Mouse (Mus musculus) neural tube, embryonic 14.5 days (tissue): ENCODE results near the gene Arl5c. TPM values are rescaled to one million over a fixed set of nuclear protein-coding genes. Genes with fewer than 3 reads are reported as not detected.
"Not testable (repeated sequence)": the region's sequence is repeated elsewhere in the genome, so short reads cannot be mapped to it uniquely, and the experiment has no call there.

Source experiments
- ATAC-seq: fragments of 200-750 bp; cut with Nextera tagmentation; 2 replicates; pipeline ENCODE4 v1.8.0; 2017; ENCODE audit warnings: low read depth, mild to moderate bottlenecking, moderate TSS enrichment, moderate library complexity
- H3K27ac ChIP-seq: fragments of 300-500 bp; sonication (generic); 2 replicates; pipeline ENCODE4 v1.5.1; 2014; ENCODE audit warnings: low read depth, mild to moderate bottlenecking, control low read depth, low read length, moderate library complexity, mixed read lengths
- H3K27me3 ChIP-seq: fragments of 300-500 bp; sonication (generic); 2 replicates; pipeline ENCODE4 v1.6.1; 2014; ENCODE audit warnings: low read length; ENCODE audit not compliant: control insufficient read depth, insufficient read depth
- H3K36me3 ChIP-seq: fragments of 300-500 bp; sonication (generic); 2 replicates; pipeline ENCODE4 v1.6.1; 2014; ENCODE audit warnings: low read length, mixed read lengths; ENCODE audit not compliant: control insufficient read depth, insufficient read depth
- H3K4me1 ChIP-seq: fragments of 300-500 bp; sonication (generic); 2 replicates; pipeline ENCODE4 v1.6.1; 2014; ENCODE audit warnings: low read length; ENCODE audit not compliant: control insufficient read depth, insufficient read depth
- H3K4me2 ChIP-seq: fragments of 300-500 bp; sonication (generic); 2 replicates; pipeline ENCODE4 v1.6.1; 2014; ENCODE audit warnings: mild to moderate bottlenecking, low read depth, low read length, control low read depth
- H3K4me3 ChIP-seq: fragments of 300-500 bp; sonication (generic); 2 replicates; pipeline ENCODE4 v1.5.1; 2014; ENCODE audit warnings: low read depth, low read length, control low read depth, mixed read lengths
- H3K9ac ChIP-seq: fragments of 300-500 bp; sonication (generic); replicated peaks from 2 replicates; pipeline ENCODE4 v1.6.1; 2014; ENCODE audit warnings: low read depth, mild to moderate bottlenecking, control low read depth, low read length, mixed read lengths
- H3K9me3 ChIP-seq: fragments of 300-500 bp; sonication (generic); 2 replicates; pipeline ENCODE4 v1.6.1; 2016; ENCODE audit warnings: low read length; ENCODE audit not compliant: control insufficient read depth
- WGBS: fragments of 180-500 bp; shearing (Covaris S2); extraction: QIAGEN DNeasy Blood & Tissue Kit; methylation state at CpG from one replicate; pipeline ENCODE4 v1.1.7; 2014; 5-methylcytosine and 5-hydroxymethylcytosine counted together
- polyA plus RNA-seq: library from polyadenylated mRNA; unstranded; fragments of >200 nt; fragmentation: Nextera tagmentation; extraction: Ambion mirVana; gene quantifications from 2 replicates; pipeline ENCODE4 v1.2.1, GENCODE M21; 2014

Gene Arl5c
- polyA plus RNA-seq, 1 experiment from 2014 or later: 11.0 TPM

DNA sequence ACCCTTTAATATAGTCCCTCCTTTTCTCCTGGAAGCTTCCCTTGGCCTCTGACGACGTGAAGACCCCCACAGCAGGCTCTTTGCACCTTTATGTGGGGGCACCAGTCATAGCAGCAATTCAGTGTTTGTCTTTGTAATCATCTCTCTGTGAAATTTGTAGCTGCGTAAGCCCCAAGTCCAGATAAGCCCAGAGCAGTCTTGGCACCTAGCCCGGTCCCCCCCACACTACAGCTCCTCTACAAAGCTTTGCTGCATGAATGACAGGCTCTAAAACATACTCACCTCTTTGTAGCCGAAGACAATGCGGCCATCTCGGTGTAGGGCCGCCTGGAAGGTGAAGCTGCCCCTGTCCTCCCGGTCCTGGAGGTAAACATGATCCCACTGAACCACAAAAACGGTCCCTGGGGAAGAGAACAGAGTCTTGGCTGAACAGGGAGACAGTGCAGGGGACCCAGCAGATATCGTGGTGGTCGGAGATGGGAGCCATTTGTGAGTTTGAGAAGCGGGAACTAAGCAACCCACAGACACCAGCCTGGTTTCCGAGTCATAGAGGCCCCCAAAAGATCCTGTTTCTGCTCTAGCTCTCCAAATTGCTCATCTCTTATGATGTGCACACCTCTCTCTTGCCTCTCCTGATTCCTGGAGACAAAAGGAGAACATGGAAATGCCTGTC is 41.4 kb downstream of the Arl5c start:
- Histone ChIP-seq H3K27me3 (no peaks in the 10 kb centered on the region), H3K4me3 (no peak overlapping the region), H3K4me1 (no peaks in the 10 kb centered on the region; the same call in 1 of the 2 replicates), H3K9me3 (no peaks in the 10 kb centered on the region), H3K36me3 (no peaks in the 10 kb centered on the region), H3K9ac (no peak overlapping the region), H3K4me2 (no peak overlapping the region), H3K27ac (no peak overlapping the region)
- 72% methylated on average over 14 of the region's 14 CpGs for whole genome bisulfite sequencing
- ATAC-seq: no peak

DNA sequence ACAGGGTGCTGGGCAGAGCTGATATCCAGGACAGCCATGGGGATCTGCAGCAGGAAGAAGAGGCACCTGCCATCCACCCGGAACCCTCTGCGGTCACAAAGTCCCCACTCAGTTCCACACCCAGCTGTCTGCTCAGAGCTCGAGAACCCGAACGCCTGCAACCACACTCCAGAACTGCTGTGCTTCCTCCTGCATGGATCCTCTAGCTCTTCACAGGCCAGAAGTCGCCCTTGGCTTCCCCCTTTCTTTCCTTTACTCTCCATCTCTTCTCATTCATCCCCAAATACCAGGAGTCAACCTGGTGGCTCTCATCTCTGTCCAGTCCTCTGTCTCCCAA is 42.1 kb downstream of the Arl5c start:
- no peak overlapping the region for H3K27ac ChIP-seq
- WGBS: 95% methylated on average over 6 of the region's 6 CpGs
- no peaks in the 10 kb centered on the region; the same call in 1 of the 2 replicates for H3K4me1 ChIP-seq
- H3K36me3 ChIP-seq: no peaks in the 10 kb centered on the region
- no peaks in the 10 kb centered on the region for H3K9me3 ChIP-seq
- H3K4me2 ChIP-seq: no peak overlapping the region
- H3K4me3 ChIP-seq: no peak overlapping the region
- no peak for ATAC-seq
- H3K9ac ChIP-seq: no peak overlapping the region
- H3K27me3 ChIP-seq: no peaks in the 10 kb centered on the region

DNA sequence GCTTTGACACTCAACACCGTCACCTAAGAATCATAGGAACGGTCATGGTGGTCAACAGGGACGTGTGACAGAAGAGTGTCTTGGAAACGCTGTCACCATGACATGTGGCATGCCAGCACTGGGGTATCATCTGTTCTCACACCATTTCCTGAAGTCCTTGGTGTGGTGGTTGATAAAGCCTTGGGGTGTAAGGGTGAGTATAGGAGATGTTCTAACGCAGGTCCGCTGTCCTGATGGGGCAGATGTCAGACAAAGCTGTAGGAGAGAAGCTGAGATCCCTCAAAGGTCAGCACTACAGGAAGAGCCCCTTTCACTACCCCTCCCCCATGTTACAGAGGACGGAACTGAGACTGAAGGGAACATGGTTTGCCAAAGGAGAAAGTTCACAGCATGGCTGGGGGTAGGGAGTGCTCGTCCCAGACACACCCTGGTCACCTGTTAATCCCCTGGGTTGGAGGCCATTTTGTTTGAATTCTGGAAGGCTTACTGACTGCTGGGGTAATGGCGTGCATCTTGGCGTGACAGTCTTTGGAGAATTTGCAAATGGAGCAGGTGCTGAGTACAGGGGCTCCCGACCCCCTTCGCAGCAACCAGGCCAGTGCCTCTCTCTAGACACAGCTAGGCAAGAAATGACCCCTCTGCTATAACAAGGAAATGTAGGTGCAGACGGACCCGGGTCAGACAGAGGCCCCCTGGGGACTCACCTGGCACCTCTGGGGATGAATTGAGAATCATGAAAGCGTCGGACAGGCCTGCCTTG is 42.6 kb downstream of the Arl5c start:
- no peaks in the 10 kb centered on the region for H3K27me3 ChIP-seq
- 82% methylated on average over 15 of the region's 16 CpGs for WGBS
- ATAC-seq: no peak

DNA sequence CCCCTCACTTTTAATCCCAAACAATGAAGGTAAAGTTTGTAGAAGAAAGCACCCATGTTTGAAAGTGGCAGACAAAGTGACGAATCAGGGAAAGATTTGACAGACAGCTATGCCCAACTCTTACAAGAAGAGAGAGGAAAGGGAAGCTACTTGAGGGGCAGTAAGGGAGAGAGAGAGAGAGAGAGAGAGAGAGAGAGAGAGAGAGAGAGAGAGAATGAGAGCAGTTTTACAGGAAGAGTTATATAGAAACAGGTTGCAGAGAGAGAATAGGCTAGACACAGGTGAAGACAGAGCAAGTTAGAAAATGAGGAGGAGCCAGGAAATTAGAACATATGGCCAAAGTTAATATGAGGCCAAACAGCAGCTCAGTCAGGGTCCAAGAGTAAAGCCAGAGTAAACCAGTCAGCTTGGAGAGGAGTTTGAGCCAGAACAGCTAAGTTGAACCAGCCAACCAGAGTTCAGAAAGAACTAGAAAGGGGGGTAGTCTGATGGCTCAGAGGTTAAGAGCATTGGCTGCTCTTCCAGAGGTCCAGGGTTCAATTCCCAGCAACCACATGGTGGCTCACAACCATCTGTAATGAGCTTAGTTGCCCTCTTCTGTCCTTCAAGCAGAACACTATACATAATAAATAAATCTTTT is 43.5 kb downstream of the Arl5c start:
- Histone ChIP-seq H3K4me3 (no peak overlapping the region), H3K4me2 (no peak overlapping the region), H3K4me1 (no peaks in the 10 kb centered on the region; the same call in 1 of the 2 replicates), H3K9ac (no peak overlapping the region), H3K36me3 (no peaks in the 10 kb centered on the region), H3K9me3 (no peaks in the 10 kb centered on the region), H3K27ac (no peak overlapping the region), H3K27me3 (no peaks in the 10 kb centered on the region)
- ATAC-seq: no peak
- 95% methylated on average over 1 of the region's 1 CpGs for WGBS

More for the DNA sequence above, 42.6 kb downstream of the Arl5c start:
- no peak overlapping the region for H3K9ac ChIP-seq
- no peak overlapping the region for H3K4me2 ChIP-seq
- no peaks in the 10 kb centered on the region for H3K9me3 ChIP-seq
- H3K4me1 ChIP-seq: no peaks in the 10 kb centered on the region; the same call in 1 of the 2 replicates
- H3K27ac ChIP-seq: no peak overlapping the region
- H3K36me3 ChIP-seq: no peaks in the 10 kb centered on the region
- no peak overlapping the region for H3K4me3 ChIP-seq

DNA sequence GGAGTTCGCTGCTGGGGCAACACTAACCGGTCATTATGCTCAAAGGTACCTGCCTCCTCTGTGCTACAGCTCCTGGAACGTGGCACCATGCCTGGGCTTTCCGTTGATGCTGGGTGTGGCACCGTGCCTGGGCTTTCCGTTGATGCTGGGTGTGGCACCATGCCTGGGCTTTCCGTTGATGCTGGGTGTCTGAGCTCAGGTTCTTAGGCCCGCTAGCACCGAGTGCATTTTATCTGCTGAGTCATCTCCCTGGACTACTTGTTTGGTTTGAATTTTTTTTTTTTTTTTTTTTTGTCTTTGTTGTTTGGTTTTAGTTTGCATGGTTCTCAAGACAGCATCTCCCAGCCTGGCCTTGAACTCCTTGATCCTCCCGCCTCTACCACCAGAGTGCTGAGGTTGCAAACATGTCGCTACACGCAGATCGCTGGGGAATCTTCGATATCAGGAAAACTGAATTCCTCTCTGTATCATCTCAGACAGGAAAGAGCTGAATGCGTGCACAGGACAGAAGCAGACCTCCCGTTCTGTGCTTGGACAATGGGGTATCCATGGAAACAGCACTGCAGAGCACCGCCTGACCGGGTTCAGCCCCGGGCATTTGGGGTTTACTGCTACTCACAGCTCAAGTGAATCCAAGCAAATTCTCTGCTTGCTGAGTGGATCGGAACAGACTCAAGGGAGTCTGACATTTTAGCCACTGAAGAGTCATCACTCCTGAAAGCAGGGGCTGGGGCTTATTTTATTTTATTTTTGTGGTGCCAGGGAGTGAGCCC is 46.1 kb downstream of the Arl5c start:
- Histone ChIP-seq H3K36me3 (no peaks in the 10 kb centered on the region), H3K9me3 (no peaks in the 10 kb centered on the region), H3K27me3 (no peaks in the 10 kb centered on the region), H3K27ac (no peak overlapping the region), H3K4me3 (no peak overlapping the region), H3K4me1 (no peaks in the 10 kb centered on the region), H3K4me2 (no peak overlapping the region), H3K9ac (no peak overlapping the region)
- ATAC-seq: peak; percentile 54; the same call in 1 of the 2 replicates
- 33% methylated on average over 20 of the region's 20 CpGs for WGBS

DNA sequence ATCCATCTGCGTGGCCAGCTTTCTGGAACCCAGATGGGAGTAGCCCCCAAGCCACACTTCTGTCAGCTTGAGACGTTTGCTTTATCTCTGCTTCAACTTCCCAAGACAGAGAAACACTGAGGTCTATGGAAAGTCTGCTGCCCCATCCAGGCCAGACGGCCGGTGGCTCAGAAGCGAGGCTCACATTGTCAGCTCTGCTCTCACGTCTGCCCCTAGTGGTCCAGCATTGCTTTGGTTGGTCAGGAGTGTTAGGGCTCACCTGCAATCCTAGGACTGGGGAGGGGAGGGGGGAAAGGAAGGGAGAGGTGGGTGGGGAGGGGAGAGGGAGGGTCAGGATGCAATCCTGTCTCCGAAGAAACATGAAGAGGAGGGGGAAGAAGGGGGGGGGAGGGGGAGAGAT is 48.6 kb downstream of the Arl5c start:
- no peaks in the 10 kb centered on the region for H3K4me1 ChIP-seq
- no peak overlapping the region for H3K4me2 ChIP-seq
- H3K27me3 ChIP-seq: no peaks in the 10 kb centered on the region
- H3K36me3 ChIP-seq: no peaks in the 10 kb centered on the region
- ATAC-seq: no peak
- no peak overlapping the region for H3K27ac ChIP-seq
- 15% methylated on average over 7 of the region's 7 CpGs for WGBS
- H3K4me3 ChIP-seq: no peak overlapping the region
- H3K9ac ChIP-seq: no peak overlapping the region
- no peaks in the 10 kb centered on the region for H3K9me3 ChIP-seq

DNA sequence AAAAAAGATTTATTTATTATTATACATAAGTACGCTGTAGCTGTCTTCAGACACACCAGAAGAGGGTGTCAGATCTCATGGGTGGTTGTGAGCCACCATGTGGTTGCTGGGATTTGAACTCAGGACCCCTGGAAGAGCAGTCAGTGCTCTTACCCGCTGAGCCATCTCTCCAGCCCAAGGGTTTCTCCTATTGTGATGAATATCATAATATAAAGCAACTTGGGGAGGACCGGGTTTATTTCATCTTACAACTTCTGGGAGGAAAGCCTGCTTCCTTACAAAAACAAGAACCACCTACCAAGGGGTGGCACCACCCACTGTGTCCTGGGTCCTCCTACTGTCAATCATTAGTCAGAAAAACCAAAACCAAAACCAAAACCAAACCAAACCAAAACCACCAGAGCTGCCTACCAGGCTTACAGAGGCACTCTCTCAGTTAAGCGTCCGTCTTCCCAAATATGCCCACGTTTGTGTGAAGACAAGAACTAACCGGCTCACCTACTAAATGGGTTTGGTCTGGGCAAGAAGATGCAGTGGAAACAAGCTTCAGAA is 50.2 kb downstream of the Arl5c start:
- H3K36me3 ChIP-seq, H3K9me3 ChIP-seq, H3K9ac ChIP-seq, H3K4me3 ChIP-seq, H3K4me2 ChIP-seq, H3K27ac ChIP-seq, H3K27me3 ChIP-seq, ATAC-seq, H3K4me1 ChIP-seq: not testable (repeated sequence)
- 89% methylated on average over 7 of the region's 7 CpGs for WGBS

DNA sequence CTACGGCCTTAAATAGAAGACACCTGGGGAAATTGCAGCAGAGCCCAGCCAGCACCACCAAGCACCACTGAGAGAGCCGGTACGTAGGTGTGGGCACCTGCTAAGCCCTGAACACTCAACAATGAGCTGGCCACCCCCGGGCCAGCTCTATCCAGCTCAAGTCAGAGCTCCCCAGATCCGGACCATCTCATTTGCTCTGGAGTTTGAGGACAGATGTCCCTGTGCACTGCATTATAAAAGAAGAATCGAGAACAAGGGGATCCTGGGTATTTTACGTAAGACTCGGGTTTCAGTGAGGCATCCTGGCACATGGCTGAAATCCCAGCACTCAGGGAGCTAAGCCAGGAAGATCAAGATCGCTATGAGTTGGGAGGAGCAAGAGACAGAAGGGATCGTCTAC is 51.0 kb downstream of the Arl5c start:
- no peak overlapping the region for H3K9ac ChIP-seq
- H3K27me3 ChIP-seq: no peaks in the 10 kb centered on the region
- no peaks in the 10 kb centered on the region for H3K4me1 ChIP-seq
- no peak overlapping the region for H3K27ac ChIP-seq
- H3K36me3 ChIP-seq: no peaks in the 10 kb centered on the region
- H3K4me3 ChIP-seq: no peak overlapping the region
- H3K4me2 ChIP-seq: no peak overlapping the region
- 84% methylated on average over 10 of the region's 10 CpGs for WGBS
- H3K9me3 ChIP-seq: no peaks in the 10 kb centered on the region
- no peak for ATAC-seq
